Mouse (Mus musculus) spleen, embryonic (tissue): ENCODE results near the gene H2afy.

Source experiments
- CTCF ChIA-PET: fragments of 350-600 bp; sonication (Branson Sonifier 250); formaldehyde crosslinking; loops from one replicate; lab custom pipeline; 2022; lab: Charles Lee

The H2afy gene

DNA sequence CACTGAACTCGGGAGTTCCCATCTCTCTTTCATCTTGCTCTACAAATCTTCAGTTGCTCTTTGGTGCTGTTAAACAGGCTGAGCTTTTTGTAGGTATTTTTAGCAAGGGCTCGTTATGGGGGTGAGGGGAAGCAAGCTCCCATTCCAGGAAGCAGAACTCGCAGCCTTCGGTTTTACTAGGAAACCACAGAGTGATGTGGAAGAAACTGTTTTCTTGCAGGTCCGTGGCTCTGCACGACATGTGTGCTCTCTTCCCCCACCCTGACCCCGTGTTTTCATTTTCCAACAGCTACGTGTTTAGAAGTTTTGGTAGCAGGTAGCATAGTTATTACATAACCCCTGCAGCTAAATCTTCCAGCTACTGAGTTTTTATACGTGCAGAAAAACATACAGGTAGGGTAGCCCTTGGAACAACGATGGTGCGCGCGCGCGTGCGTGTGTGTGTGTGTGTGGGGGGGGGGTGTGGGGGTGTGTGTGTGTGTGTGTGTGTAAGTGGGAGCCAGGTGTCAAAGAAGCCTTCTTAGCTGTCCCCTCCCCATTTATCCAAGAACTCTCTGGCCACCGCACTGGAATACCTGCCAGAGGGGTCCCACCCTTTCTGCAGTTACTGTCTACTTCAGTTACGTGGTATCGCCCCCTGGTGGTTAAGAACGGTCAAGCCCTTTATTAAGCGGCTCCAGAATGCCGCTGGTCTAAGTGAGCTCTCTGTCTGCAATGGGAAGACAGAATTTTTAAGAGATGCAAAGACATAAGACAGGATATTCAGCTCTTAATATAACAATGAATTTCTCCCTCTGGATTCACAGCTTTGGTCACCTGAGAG is 15.5 kb upstream of the H2afy start:
- CTCF ChIA-PET = interaction anchor here (0.5 to 0.6 kb wide), 3 partner anchors 17 to 1511 kb away, joined by 3 to 14 read pairs (median 3); no protein-coding TSS in a partner anchor

DNA sequence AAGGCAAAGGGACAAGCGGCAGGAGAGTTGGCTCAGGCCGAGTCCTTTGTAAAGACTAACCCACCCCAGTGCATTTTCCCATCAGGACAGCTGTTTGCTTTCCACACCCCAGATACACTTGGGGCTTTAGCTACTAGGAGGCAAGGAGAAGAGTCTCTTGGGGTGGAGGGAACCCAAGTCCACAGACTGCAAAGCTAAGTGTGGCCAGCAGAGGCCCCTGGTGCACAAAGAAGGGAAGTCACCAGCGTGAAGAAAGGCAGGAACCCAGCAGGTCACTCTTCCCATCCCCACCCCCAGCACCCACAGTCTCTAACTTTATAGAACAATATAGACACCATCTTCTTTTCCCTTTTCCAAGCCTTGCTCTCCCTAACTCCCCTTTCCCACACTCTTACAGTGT is 9.4 kb upstream of the H2afy start:
- CTCF ChIA-PET = no interaction called here

DNA sequence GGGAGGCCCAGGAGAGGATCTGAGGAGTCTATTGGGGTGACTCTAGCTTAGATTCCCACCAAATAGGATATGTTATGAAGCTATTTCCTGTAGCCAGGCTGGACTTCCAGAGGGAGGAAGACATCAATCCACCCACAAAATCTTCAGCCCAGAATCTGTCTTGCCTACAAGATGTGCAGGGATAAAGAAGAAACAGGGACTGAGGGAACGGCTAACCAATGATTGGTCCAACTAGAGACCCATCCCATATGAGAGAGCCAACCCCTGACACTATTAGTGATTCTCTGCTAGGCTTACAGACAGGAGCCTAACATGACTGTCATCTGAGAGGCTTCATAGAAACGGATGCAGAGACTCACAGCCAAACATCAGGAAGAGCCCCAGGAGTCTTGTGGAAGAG is 7.9 kb upstream of the H2afy start:
- CTCF ChIA-PET = no interaction called here

DNA sequence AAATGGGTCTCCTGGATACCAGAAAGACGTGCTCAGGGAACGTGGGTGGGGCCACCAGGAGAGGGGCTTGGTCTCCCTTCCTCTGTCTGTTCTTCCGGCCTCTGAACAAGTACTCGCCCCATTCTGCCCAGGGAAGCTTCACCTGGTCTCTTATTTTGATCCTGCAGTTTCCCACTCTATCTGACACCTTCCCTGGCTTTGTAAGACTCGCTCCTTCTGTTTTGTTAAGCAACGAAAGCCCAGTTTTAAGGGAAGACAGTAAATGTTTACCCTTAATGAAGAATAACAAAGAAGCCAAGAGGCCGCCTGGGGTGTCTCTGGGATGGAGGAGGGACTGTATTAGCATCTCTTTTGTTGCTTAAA is 7.0 kb upstream of the H2afy start:
- CTCF ChIA-PET = no interaction called here

DNA sequence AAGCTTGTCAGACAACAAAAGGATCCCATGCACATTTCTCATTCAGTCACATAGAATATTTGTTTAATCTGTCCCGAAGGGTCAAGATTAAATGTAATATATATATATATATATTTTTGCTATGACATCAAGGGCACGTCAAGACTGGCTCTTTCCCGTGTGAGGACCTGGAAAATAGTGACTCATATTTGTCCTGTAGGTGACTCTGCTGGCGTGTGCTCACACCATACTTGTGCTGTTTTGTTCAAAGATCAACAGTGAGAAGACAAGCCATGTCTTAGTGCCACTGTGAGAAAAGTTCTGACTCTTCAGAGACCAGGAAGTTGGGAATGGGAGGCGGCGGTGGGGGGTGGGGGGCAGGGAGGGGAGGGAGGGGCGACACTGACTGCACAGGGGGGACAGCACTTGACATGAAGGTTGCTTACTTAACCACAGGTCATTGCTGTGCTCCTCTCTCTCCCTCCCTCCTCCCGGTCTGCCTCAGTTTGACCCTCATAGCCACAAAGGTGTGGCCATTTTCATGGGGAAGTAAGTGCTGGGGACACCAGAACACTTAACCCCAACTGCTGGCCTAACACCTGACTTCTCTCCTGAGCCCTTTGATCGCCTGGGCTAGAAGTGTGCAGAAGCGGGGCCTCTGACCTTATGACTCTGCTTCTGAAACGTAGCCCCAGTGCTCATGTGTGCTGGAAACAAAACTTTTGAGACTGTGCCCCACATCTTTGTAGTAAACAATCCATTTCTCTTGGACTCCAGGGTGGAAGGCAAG is 6.4 kb upstream of the H2afy start:
- CTCF ChIA-PET = interaction anchor here (0.6 to 1.0 kb wide), 2 partner anchors 57 to 1298 kb away, joined by 3 to 4 read pairs; no protein-coding TSS in a partner anchor

DNA sequence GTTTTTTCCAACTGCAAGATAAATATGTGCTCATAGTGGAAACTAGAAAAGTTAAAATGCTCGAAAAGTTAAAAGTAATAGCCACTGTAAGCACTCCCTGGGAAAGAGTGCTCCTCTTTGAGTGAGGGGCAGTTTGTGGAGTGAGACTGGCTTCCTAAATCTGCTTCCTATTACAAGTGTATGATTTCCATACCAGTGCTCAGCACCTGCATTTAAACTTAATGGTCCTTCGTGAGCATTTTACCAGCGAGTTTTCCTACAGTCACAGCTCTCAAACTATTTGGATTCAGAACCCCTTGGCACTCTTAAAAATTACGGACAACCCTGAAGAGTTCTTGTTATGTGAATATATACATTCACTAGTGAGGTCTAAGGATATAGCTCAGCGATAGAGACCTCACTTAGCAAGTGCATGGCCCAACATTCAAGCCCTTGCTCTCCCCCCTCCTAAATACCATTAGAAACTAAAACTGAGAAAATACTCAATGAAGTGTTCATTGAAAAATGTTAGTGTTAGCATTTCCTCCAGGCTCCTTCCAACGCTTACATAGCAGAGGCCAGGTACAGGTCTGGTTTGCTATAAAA is 3.1 kb upstream of the H2afy start:
- CTCF ChIA-PET = no interaction called here

DNA sequence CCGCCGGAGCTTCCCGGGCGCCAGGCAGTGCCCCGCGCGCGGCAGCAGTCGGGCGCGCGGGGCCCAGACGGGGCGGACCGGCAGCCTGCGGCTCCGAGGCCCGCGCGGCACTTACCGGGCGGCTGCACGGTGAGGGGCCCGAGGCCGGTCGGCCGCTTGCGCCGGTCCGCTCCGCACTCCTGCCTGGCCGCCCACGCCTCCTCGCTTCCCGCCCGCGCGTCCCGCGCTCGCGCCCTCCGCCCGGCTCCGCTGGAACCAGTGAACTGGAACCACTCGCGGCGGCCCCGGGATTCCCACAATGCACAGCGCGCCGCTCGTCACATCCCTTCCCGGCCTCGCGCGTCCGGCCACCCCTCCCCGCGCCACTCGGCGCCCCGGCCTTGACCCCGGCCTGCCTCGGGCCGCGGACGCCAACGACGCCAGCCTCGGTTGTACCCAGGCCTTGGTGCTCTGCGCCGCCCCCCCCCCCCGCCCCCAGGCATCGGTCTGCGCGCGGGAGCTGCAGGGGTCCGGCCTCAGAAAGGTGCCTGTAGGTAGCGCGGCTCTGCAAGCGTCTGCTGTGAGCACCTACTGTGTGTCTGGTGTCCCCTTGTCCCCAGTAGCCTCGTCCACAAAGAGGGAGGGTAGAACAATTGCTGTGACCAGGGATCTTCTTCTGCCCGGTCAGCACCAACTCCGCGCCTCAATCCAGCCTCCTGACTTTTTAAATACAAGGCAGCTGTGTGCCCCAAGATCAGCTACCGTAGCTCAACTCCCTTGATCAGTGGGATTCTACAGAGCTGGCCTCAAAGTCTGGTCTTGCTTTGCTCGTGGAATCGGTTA is 719 bp downstream of the H2afy start:
- CTCF ChIA-PET = interaction anchor here (0.7 kb wide), 1 partner anchor 34 kb away, joined by 5 read pairs; no protein-coding TSS in a partner anchor

DNA sequence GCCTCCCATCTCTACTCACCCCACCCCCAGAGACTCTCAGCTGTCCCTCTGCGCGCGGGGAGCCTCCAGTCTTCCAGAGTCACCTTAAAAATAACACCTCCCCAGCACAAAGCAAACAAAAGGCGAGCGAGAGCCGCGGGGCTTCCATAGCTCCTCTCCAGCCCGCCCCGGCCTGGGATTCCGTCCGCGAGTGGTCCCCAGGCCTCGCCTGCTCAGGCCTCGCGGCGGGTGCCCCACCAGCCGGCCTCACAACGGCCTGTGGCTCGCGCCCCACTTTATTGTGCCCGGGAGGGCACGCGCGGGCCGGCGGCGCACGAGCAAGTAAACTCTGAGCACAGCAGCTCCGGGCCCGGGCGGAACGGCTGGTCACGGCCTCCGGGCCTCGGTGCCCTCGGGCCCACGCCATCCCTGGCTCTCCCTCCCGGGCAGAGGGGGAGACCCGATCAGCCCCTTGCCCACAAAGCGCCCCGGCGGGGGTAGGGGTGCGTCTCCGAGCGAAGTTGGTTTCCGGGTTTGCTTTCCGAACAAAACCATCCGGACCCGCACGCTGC is 1.5 kb downstream of the H2afy start:
- CTCF ChIA-PET = no interaction called here

DNA sequence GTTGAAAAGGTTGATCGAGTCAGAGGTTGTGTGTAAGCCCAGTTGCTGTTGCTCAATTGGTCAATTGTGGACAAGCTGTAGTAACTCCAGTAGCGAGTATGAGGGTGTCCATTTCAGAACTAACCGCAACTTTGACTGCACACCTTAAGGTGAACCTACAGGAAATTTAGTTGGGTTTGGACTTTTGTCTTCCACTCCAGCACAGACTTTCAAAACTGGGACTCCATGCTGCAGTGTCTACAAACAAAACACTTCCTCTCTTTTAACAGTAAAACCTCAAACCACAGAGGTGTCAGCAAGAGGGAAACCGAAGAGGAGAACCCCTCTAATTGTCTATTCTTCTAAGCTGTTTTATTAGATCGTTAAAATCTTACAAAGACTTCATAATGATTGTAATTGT is 2.1 kb downstream of the H2afy start:
- CTCF ChIA-PET = no interaction called here

DNA sequence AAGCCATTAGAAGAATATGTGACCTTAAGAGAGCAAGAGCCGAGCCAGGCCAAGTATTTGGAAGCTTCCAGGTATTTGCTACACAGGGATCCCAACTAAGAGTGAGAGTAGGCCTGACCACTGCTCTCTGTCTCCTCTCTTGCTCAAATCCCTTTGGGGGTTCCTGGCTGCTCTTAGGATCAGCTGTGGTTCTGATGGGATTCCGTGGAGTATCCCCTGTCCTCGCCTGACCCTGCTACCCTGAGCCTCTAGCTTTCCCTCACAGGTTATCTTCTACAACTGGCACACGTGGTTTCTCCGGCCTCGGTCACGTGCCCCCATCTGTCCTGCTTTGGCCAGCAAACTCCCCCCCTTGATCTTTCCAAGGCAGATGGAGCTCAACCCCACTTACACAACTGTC is 3.2 kb downstream of the H2afy start:
- CTCF ChIA-PET = no interaction called here

DNA sequence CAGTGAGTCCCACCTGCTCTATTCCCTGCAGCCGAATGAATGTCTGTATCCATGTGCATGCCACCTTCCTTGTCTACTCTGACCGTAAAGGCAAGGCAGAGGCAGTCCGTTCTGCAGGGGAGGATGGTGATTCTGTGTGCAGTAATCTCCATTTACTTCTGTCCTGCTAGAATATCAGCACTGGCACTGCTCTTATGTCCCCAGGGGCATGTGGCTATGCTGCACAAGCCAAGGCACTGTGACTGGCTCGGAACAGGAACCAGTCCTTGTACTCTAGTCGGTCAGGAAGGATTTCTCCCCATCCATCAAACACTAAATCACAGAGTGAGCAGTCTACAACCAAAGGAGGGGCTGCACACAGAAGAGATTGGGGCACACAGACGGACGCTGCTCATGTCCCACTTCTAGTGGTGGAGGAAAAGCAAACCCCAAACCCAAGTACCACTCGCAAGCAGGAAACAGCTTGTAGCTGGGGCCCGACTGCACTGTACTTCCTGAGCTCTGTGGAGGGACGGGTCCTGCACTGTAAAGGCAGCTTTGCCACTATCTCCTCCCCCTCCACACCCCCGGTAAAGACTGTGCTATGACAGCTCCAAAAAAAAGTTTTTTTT is 3.7 kb downstream of the H2afy start:
- CTCF ChIA-PET = no interaction called here

DNA sequence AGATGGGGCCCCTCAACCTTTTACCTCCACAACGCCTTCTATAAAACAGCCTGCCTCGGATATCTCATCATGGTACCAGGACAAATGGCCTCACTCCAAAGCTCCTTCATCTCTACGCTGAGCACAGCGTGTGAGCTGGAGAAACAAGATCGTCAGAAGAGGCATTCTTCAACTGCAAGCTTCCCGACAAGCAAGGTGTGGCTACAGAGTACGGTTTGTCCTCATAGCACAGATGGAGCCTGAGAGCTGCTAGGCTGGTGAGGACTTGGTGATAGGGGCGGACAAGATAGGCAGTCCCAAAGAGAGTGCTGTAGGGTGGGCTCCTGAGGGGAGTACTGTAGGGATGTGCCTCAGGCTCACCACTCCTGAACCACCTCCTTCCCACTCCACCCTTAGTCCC is 5.6 kb downstream of the H2afy start:
- CTCF ChIA-PET = no interaction called here

DNA sequence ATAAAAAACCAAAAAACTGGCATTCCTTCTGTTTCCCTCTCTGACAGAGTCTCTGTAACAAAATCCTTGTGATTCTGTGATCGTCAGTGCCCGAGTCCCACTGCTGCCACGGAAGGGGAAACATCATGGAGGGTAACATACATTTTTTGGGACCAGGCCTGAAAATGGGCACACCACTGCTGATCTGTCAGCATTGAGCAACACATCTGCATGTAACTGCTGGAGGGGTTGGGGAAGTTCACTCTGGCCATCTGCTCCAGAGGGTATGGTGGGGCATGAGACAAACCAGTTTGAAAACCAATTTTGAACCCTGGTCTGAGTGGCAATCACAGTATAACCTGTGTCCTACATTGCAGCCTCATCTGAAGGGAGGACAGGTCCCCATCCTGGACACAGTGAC is 6.6 kb downstream of the H2afy start:
- CTCF ChIA-PET = no interaction called here

DNA sequence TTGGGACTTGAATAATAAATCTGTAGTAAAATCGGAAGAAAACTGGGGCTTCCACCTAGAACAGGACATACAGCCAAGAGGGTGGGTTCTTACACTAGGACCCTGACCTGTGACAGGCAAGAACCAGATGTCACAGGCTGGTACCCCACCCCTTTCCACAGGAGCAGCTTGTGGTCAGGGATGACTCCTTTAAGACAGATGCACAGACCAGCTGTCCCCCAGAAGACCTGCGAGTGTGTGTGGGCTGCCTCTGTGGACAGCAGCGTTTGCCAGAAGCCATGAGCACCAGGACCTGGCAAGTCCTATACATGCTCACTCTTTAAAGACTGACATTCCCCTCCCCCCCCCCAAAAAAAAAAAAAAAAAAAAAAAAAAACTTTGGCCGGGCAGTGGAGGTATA is 7.1 kb downstream of the H2afy start:
- CTCF ChIA-PET = no interaction called here

DNA sequence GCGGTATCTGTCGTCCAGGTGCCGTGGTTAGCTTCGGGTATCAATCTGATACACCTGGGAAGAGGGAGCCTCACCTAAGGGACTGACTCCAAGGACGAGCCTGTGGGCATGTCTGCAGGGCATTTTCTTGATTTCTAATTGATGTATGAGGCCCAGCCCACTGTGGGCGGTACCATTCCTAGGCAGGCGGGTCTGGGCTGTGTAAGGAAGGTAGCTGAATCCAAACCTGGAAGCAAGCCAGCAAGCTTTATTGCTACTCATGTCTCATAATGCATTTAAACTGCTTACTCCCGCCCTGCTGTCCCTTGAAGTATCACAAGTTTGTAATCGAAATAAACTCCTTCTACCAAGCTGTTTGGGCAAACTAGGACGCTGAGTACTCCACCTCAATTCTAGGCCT is 10.5 kb downstream of the H2afy start:
- CTCF ChIA-PET = no interaction called here

DNA sequence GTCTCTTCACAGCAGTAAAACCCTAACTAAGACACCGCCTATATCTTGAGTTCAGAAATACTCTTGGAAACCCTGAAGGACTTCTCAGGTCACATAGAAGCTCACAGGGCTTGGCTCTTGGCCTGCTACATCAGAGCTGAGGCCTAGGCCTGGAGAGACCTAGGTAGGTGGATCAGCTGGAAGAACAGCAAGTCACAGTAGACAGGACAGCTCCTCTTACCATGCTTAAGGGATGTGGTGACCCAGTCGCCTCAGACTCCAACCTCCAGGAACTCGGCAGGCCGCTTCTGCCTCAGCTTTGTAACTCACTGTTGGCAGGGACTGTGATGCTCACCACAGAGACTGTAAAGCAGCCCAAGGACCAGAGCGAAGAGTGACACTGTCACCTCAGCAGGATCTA is 13.1 kb downstream of the H2afy start:
- CTCF ChIA-PET = no interaction called here

DNA sequence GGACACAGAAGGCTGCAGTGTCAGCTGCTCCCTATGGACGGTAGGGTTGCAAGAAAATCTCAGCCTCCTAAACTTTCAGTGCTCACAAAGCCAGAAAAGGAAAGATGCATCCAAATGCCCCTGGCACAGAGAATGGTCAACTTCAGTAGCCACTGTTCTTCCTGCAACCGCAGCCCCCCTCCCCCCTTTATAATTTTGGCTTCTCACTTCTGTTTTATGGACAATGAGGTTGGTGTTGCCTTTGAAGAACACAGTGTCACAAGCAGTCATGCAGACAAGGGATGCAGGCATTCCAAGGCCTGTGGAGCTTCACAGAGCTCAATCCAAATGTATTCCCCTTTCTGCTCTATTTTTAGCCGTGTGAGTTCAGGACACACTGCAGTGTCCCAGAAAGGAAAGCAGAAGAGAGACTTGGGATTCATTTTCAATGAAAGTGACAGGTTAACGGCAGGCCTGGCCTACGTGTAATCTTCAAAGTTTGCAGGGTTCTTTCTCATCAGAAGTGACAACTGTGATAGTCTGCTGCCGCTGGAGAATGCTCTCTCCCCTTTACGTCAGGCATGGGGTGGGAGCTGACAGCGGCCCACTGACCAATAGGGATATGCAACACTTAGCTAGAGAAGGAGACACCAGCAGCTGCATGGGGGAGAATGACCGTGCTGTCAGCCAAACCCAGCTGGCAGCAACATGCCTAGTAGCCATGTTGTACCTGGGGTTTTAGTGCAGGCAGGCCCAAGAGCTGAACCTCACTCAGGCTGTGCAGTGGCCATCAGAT is 18.0 kb downstream of the H2afy start:
- CTCF ChIA-PET = no interaction called here

DNA sequence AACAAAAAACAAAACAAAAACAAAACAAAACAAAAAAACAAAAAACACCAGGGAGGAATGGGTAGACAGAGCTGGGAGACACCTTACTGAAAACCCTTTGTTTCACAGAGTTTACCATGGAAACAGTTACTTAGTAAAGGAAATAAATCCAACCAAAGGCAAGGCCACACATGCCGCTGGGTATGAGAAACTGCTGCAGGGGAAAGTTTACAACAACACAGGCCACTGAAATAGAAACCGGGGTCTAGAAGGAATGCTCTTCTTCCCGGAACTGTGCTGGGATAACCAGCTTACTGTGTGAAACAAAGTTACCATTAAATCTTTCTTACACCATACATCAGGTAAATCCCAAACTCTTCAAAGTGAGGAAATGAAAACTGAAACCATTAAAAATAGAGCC is 20.3 kb downstream of the H2afy start:
- CTCF ChIA-PET = interaction anchor here (0.6 kb wide), 1 partner anchor 74 kb away, joined by 11 read pairs; no protein-coding TSS in a partner anchor

DNA sequence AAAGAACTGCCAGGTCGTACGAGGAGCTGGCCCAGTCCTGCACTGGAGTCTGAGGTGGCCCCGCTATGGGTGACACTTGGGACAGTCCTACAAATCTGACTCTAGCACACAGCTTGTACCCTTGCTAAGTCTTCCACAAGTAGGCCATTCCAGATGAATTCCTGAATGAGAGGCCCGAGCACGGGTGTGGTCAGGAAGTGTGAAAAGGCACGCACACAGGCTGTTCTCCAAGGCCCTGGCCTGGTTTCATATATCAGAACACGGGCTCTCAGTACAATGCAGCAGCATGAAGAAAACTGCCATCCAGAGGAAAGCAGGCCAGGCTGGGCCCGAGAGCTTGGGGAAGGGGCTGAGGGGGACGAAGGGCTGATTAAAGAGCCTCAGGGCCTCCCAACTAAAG is 20.8 kb downstream of the H2afy start:
- CTCF ChIA-PET = interaction anchor here (0.6 kb wide), 1 partner anchor 74 kb away, joined by 11 read pairs; no protein-coding TSS in a partner anchor
